Mouse (Mus musculus) embryonic fibroblast, embryonic 13.5 days (primary cell): ENCODE data around the gene Clpp. TPM values are rescaled to one million over a fixed set of nuclear protein-coding genes. Genes with fewer than 3 reads are reported as not detected.

Source experiments
- H3K27ac ChIP-seq: 2 replicates; pipeline ENCODE4 v1.5.1; 2012; ENCODE audit warnings: low read length, control low read depth, inconsistent platforms; ENCODE audit not compliant: insufficient read depth
- H3K4me1 ChIP-seq: 2 replicates; pipeline ENCODE4 v1.6.1; 2011; ENCODE audit warnings: low read length; ENCODE audit not compliant: control insufficient read depth, insufficient read depth
- H3K4me3 ChIP-seq: 2 replicates; pipeline ENCODE4 v1.5.1; 2011; ENCODE audit warnings: mild to moderate bottlenecking, control low read depth, low read length; ENCODE audit not compliant: insufficient read depth
- CTCF ChIP-seq: IDR thresholded peaks from 2 replicates; pipeline ENCODE4 v1.5.1; 2011; ENCODE audit warnings: mild to moderate bottlenecking, control low read depth, low read length, moderate library complexity, borderline replicate concordance; ENCODE audit not compliant: insufficient read depth
- POLR2A ChIP-seq: IDR thresholded peaks from 2 replicates; pipeline ENCODE4 v1.6.1; 2011; ENCODE audit warnings: low read depth, mild to moderate bottlenecking, control low read depth, low read length, moderate library complexity
- polyA plus RNA-seq: library from polyadenylated mRNA; stranded (reverse); fragments of >200 nt; gene quantifications from 2 replicates; pipeline ENCODE4 v1.2.4, GENCODE M21; 2011; ENCODE audit warnings: low read depth; ENCODE audit not compliant: missing spikeins, insufficient read length

Clpp gene
- polyA plus RNA-seq, 1 experiment: 49.5 TPM

- no peak for TF ChIP-seq POLR2A
- TF ChIP-seq CTCF: no peak
- Histone ChIP-seq H3K4me1 (peaks cover 11% of the 10 kb centered on the region), H3K27ac (no peak within 1 kb of the TSS), H3K4me3 (no peak within 1 kb of the TSS)
Observed at GRCm38 (mm10) chr17:56999968-57000609, 10.0 kb downstream of the Clpp start, which contains the start of gene Pspn. Pspn (minus strand) TSS chr17:57000018.

DNA sequence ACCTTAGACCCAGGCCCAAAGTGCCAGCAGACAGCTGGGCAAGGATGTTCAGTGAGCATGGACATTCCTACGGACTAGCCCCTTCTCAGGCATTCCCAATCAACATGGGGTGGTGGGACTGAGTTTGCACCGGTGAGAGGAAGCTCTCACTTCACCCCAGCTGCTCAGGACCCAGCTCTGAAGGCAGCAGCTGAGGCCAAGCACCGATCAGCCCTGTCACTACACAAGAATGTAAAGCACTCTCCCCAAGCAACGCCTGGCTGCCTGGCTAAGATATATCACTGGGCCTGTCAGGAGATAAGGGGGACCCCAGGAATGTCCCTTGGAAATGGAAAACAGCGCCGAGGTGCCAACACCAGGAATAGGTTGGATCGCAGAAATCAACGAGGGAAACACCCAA is 11.1 kb downstream of the Clpp start:
- H3K27ac ChIP-seq: peak overlapping the region; percentile 7
- H3K4me3 ChIP-seq: no peak overlapping the region
- TF ChIP-seq CTCF (no peak), POLR2A (no peak)
- peaks cover 11% of the 10 kb centered on the region for H3K4me1 ChIP-seq

DNA sequence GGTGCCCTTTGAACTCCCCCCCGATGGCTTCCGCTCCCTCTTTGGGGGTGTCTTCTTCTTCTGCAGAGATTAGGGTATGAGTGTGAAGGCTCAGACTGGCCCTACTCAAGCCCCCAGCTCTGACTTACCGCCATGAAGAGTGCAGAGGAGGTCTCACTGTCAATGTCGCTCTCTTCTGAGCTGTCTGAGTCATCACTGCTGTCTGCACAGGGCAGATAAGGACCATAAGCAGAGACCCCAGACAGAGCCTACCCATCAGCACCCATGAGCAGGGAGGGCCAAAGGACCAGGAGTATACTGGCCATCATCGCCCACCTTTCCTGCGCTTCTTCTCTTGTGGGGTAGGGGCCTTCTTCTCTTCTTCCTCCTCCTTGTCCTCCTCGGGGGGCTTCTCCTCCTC is 13.9 kb downstream of the Clpp start:
- Histone ChIP-seq H3K4me1 (peaks cover 9% of the 10 kb centered on the region), H3K27ac (no peak overlapping the region), H3K4me3 (no peak overlapping the region)
- TF ChIP-seq POLR2A: no peak
- TF ChIP-seq CTCF: no peak

- no peak overlapping the region for H3K4me3 ChIP-seq
- no peak for TF ChIP-seq POLR2A
- peak; percentile 53; the same call in 1 of the 2 replicates for TF ChIP-seq CTCF
- H3K4me1 ChIP-seq: no peaks in the 10 kb centered on the region
- no peak overlapping the region for H3K27ac ChIP-seq
Observed at GRCm38 (mm10) chr17:57007137-57007905, 17.2 kb downstream of the Clpp start.

DNA sequence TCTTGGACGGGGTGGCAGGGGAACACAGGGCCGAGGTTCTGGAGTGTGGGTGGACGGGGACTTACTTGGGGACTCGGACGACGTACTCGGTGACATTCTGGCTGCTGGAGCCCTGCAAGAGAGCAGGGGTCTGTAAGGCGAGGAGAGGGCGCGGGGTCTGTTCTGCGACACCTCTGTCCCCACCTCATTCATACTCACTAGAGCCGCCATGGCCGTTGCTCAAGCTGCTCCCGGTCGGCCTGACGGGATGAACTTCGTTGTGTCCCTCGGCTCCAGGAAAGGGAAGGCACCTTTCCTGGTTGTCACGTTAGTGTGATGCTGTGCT is 20.8 kb downstream of the Clpp start:
- Histone ChIP-seq H3K4me1 (no peaks in the 10 kb centered on the region), H3K4me3 (peak overlapping the region; percentile 80), H3K27ac (peak overlapping the region; percentile 63)
- TF ChIP-seq CTCF (no peak), POLR2A (no peak)

DNA sequence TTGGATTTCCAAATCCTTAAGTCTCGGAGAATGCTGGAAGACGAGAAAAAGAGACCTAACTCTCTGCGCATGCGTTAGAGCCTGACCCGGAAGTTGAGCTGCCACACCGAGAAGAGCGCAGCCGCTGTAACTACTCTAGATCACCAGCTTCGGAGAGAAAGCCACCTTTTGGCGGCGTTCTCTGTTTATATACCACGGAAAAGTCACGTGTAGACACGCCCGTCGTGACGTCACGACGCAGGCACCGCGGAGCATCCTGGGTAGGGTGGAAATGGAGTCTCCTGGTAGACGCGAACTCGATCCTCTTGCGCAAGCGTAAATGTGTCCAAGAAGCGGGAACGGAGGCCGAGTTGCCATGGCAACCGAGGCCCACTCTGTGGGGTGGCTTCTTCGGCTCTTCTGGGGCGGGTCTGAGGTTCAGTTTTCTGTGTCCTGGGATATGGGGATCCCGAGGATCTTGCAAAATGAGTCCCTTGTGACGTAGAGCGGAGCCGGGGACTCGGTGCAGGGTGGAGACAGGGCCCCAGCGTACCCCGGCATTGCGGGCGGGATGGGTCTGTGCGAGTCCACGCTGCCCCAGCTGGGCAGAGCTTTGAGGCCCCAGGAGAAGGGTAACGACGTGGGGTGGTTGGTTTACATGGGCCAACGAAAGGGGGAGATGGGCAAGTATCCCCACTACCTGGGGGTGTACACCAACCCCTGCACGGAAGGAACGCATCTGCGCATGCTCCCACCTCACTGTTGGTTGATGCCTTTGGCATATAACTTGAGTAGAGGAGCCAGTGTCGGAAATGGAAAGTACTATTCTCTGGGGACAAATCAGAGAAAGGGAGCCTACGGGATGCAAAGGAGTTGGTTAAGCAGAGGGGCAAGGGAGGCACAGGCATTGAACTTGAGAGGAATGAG is 21.4 kb downstream of the Clpp start, which contains the start of the genes Gtf2f1 and Gm17949:
Gene Gtf2f1 (minus strand): TSS at position 53 of the 906 bp plus-strand sequence.
Gene Gm17949 (plus strand): TSS at position 234 of the 906 bp plus-strand sequence.
- Histone ChIP-seq H3K27ac (peak within 1 kb of the TSS; percentile 63), H3K4me1 (no peaks in the 10 kb centered on the region), H3K4me3 (peak within 1 kb of the TSS; percentile 80)
- TF ChIP-seq CTCF (no peak), POLR2A (peak; percentile 98)

DNA sequence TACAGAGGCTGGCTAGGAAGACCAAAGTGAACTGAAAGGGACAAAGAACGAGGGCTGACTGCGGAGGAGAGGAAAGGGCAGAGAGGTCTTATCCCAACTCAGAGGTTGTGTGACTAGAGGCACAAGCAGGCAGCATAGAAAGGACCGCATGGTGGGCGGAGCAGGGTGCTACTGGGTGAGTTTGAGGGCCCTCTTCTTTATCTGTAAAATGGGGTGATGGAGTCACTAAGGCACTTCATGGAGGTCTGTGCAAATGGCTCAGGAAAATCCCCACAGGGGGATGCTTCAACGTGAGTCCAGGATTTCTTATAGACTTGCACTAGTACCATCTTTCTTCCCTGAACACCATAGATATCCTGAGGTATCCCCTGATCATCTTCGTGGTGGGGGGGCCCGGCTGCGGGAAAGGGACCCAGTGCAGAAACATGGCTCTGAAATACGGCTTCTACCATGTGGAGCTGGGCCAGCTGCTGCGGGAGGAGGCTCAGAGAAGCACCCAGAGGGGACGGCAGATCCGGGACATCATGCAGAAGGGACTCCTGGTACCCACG is 22.2 kb downstream of the Clpp start:
- no peak for TF ChIP-seq POLR2A
- TF ChIP-seq CTCF: no peak
- no peaks in the 10 kb centered on the region for H3K4me1 ChIP-seq
- H3K27ac ChIP-seq: no peak overlapping the region
- no peak overlapping the region; the same call in 1 of the 2 replicates for H3K4me3 ChIP-seq

DNA sequence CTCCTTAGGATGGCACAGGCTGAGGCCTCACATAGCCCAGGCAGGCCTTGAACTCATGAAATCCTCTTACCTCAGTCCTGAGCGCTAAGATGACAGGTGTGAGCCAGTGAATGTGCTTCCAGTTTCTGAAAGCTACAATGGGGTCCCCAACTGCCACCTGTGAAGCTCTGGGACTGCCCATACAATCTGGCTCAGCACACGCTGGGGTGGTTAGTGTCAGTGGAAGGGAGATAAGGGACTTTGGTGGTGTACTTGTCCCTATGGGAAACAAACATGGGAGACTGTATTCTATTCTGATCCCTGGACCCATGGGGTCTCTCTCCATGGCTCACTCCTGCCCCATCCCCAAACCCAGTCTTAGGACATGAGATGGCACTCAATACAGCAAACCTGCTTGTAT is 29.6 kb downstream of the Clpp start:
- TF ChIP-seq POLR2A (no peak), CTCF (no peak)
- Histone ChIP-seq H3K4me1 (no peaks in the 10 kb centered on the region), H3K4me3 (no peak overlapping the region), H3K27ac (no peak overlapping the region)

GRCm38 (mm10) chr17:57020960-57021359 is 30.9 kb downstream of the Clpp start:
- TF ChIP-seq CTCF: no peak
- TF ChIP-seq POLR2A: no peak
- Histone ChIP-seq H3K27ac (no peak overlapping the region), H3K4me1 (no peaks in the 10 kb centered on the region), H3K4me3 (no peak overlapping the region)
